Mouse (Mus musculus) neural tube, embryonic 11.5 days (tissue): Measurements from ENCODE around the gene Aoah. TPM values are rescaled to one million over a fixed set of nuclear protein-coding genes. Genes with fewer than 3 reads are reported as not detected.

ENCODE experiments used
- ATAC-seq: fragments of 200-750 bp; cut with Nextera tagmentation; 2 replicates; pipeline ENCODE4 v1.8.0; 2017; ENCODE audit warnings: moderate number of reproducible peaks, mild to moderate bottlenecking, moderate TSS enrichment, moderate library complexity; ENCODE audit not compliant: insufficient read depth, low FRiP score, low TSS enrichment
- DNase-seq: peaks from one replicate; pipeline ENCODE4 v3.0.0-alpha.2; 2015; ENCODE audit warnings: low spot score
- H3K27ac ChIP-seq: fragments of 300-500 bp; sonication (generic); 2 replicates; pipeline ENCODE4 v1.5.1; 2014; ENCODE audit warnings: low read depth, mild to moderate bottlenecking, low read length
- H3K27me3 ChIP-seq: fragments of 300-500 bp; sonication (generic); 2 replicates; pipeline ENCODE4 v1.6.1; 2014; ENCODE audit warnings: mild to moderate bottlenecking, low read length, mixed read lengths; ENCODE audit not compliant: control insufficient read depth, insufficient read depth
- H3K36me3 ChIP-seq: fragments of 300-500 bp; sonication (generic); 2 replicates; pipeline ENCODE4 v1.6.1; 2014; ENCODE audit warnings: mild to moderate bottlenecking, low read length, moderate library complexity, mixed read lengths; ENCODE audit not compliant: control insufficient read depth, insufficient read depth
- H3K4me1 ChIP-seq: fragments of 300-500 bp; sonication (generic); 2 replicates; pipeline ENCODE4 v1.6.1; 2014; ENCODE audit warnings: low read length, mixed read lengths; ENCODE audit not compliant: control insufficient read depth, insufficient read depth
- H3K4me2 ChIP-seq: fragments of 300-500 bp; sonication (generic); 2 replicates; pipeline ENCODE4 v1.6.1; 2014; ENCODE audit warnings: low read depth, mild to moderate bottlenecking, moderate library complexity
- H3K4me3 ChIP-seq: fragments of 300-500 bp; sonication (generic); 2 replicates; pipeline ENCODE4 v1.5.1; 2014; ENCODE audit warnings: low read depth, low read length
- H3K9ac ChIP-seq: fragments of 300-500 bp; sonication (generic); 2 replicates; pipeline ENCODE4 v1.6.1; 2014; ENCODE audit warnings: mild to moderate bottlenecking, low read length
- H3K9me3 ChIP-seq: fragments of 300-500 bp; sonication (generic); 2 replicates; pipeline ENCODE4 v1.6.1; 2016; ENCODE audit warnings: low read length; ENCODE audit not compliant: control insufficient read depth
- WGBS: fragments of 180-500 bp; shearing (Covaris S2); extraction: QIAGEN DNeasy Blood & Tissue Kit; methylation state at CpG from one replicate; pipeline ENCODE4 v1.1.7; 2014; 5-methylcytosine and 5-hydroxymethylcytosine counted together
- polyA plus RNA-seq: library from polyadenylated mRNA; unstranded; fragments of >200 nt; fragmentation: Nextera tagmentation; extraction: Ambion mirVana; gene quantifications from 2 replicates; pipeline ENCODE4 v1.2.1, GENCODE M21; 2014

The Aoah gene
- polyA plus RNA-seq, 1 experiment from 2014 or later = 0.12 TPM

DNA sequence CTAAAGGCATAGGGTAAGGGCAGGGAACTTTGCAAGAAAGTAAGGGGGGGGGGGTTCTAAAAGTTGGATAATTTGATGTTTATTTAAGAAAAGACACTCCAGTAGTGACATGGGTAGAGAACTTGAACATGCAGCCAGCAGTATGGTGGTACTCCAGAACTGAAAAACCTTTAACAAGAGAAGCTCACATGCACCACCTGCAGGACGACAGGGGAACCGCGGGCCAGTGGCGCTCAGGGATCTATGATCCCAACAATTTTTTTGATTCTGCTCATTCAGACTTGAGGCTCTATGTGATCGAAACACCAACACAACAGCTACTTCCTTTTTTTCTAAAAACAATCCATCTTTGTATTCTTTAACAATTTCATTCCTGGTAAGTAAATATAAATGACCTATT, 143.5 kb downstream of the Aoah start:
- H3K9ac ChIP-seq = no peak overlapping the region
- no peaks in the 10 kb centered on the region for H3K36me3 ChIP-seq
- H3K4me3 ChIP-seq = no peak overlapping the region
- H3K9me3 ChIP-seq = no peaks in the 10 kb centered on the region
- H3K27me3 ChIP-seq = no peaks in the 10 kb centered on the region
- no peaks in the 10 kb centered on the region for H3K4me1 ChIP-seq
- no peak overlapping the region for H3K4me2 ChIP-seq
- H3K27ac ChIP-seq = no peak overlapping the region
- 34% methylated on average over 5 of the region's 5 CpGs for WGBS
- DNase-seq = peak; percentile 65
- peak; percentile 20; the same call in 1 of the 2 replicates for ATAC-seq

DNA sequence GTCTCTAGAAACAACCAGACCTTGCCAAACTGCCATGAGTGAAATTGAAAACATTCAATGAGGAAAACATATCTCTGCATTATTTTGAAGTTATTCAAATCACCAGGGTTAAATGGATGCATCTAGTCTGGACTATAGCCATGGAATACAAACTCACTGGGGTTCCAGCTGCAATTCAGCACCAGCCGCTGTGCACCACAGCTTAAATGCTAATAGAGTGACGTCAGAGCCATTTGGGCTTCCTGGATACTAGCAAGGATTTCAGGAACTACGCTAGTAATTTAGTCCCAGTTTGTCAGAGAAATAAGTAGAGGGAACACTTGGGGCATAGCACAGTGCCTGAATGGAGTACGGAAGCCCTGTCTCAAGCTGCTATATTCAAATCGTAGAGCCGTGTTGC, 145.2 kb downstream of the Aoah start:
- no peaks in the 10 kb centered on the region for H3K27me3 ChIP-seq
- H3K4me2 ChIP-seq = no peak overlapping the region
- H3K9me3 ChIP-seq = no peaks in the 10 kb centered on the region
- H3K4me3 ChIP-seq = no peak overlapping the region
- ATAC-seq (no peak), DNase-seq (no peak)
- no peaks in the 10 kb centered on the region for H3K36me3 ChIP-seq
- WGBS = 75% methylated on average over 6 of the region's 6 CpGs
- no peak overlapping the region for H3K9ac ChIP-seq
- H3K4me1 ChIP-seq = no peaks in the 10 kb centered on the region
- no peak overlapping the region for H3K27ac ChIP-seq

- no peaks in the 10 kb centered on the region for H3K4me1 ChIP-seq
- H3K36me3 ChIP-seq = no peaks in the 10 kb centered on the region
- no peaks in the 10 kb centered on the region for H3K27me3 ChIP-seq
- no peak overlapping the region for H3K4me3 ChIP-seq
- peak; percentile 30 for DNase-seq
- WGBS = 53% methylated on average over 6 of the region's 6 CpGs
- H3K4me2 ChIP-seq = no peak overlapping the region
- H3K27ac ChIP-seq = no peak overlapping the region
- H3K9ac ChIP-seq = no peak overlapping the region
- no peak for ATAC-seq
- H3K9me3 ChIP-seq = no peaks in the 10 kb centered on the region
Measured at GRCm38 (mm10) chr13:20940389-20940788, 146.5 kb downstream of the Aoah start.

DNA sequence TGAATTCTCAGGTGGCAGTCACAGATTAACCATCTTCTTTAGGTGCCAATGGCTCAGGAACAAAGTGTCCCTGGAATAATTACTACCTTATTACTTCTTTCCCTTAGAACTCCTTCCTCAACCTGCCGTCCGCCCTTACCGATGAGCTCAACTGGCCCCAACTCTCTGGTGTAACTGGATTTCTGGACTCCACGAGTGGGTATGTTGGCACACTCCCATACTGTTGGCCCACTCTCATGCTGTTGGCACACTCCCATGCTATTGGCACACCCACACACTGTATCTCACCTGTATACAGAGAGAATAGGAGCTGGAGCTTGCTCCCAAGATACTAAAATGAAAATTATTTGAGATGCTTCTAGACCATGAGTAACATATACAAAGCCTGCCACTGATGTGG, 147.8 kb downstream of the Aoah start:
- Histone ChIP-seq H3K27ac (no peak overlapping the region), H3K9ac (no peak overlapping the region), H3K4me1 (no peaks in the 10 kb centered on the region), H3K27me3 (no peaks in the 10 kb centered on the region), H3K36me3 (no peaks in the 10 kb centered on the region), H3K4me3 (no peak overlapping the region), H3K9me3 (no peaks in the 10 kb centered on the region), H3K4me2 (no peak overlapping the region)
- WGBS = 95% methylated on average over 4 of the region's 4 CpGs
- DNase-seq (no peak), ATAC-seq (no peak)

- ATAC-seq = no peak
- no peaks in the 10 kb centered on the region for H3K4me1 ChIP-seq
- no peaks in the 10 kb centered on the region for H3K27me3 ChIP-seq
- no peak overlapping the region for H3K27ac ChIP-seq
- no peak overlapping the region for H3K9ac ChIP-seq
- no peaks in the 10 kb centered on the region for H3K36me3 ChIP-seq
- H3K4me2 ChIP-seq = no peak overlapping the region
- WGBS = 83% methylated on average over 3 of the region's 3 CpGs
- no peak for DNase-seq
- H3K9me3 ChIP-seq = no peaks in the 10 kb centered on the region
- H3K4me3 ChIP-seq = no peak overlapping the region
Measured at GRCm38 (mm10) chr13:20963086-20963485, 169.2 kb downstream of the Aoah start.

DNA sequence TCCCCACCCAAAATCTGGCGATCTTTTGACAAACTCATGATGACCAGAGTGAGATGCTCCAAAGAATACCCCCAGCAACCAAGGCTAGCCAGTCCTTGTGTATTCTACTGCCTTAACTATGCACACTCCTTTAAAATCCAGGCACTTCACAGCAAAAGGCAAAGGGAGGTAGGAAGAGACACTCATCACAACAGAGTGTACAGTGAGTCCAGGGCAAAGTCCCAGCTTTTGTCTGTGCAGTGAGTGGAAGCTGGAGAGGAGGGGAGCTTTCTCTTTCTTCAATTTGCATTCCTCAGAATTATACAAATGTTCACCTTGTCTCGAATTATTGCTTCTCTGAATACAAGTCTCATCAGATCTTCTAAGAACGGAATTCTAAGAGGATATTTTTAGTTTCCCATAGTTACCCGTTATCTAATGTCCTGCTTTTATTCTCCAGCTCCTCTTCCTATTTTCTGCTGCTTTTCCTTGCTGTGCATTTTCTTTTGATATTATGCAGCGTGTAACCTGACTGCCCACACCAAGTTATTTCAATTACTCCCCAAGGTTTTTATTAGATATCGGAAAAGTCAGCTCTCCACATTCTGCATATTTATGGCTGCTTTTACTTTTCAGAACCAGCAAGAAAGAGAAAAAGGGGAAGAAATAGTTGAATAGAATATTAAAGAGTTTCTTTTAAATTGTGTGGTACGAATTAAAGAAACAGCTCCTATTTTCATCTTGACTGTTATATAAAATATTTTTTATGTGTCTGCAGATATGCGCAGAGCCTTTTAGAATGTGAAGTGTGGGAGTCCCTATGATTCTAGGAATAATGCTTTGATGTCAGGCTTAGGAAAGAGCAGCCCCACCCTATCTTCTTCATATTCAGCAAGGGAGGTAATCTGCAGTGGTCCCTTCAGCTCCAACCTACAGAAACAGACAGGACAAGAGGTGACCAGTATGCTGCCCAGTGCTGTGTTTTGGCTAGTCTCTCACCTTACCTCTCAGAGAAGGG, 187.6 kb downstream of the Aoah start:
- Histone ChIP-seq H3K36me3 (no peaks in the 10 kb centered on the region), H3K27me3 (no peaks in the 10 kb centered on the region), H3K4me1 (no peaks in the 10 kb centered on the region), H3K4me2 (no peak overlapping the region), H3K27ac (no peak overlapping the region), H3K9ac (no peak overlapping the region), H3K4me3 (no peak overlapping the region), H3K9me3 (no peaks in the 10 kb centered on the region)
- WGBS = 89% methylated on average over 8 of the region's 8 CpGs
- DNase-seq (no peak), ATAC-seq (no peak)

GRCm38 (mm10) chr13:20985510-20985909, 191.6 kb downstream of the Aoah start:
- no peak overlapping the region for H3K4me2 ChIP-seq
- no peak overlapping the region for H3K4me3 ChIP-seq
- H3K9ac ChIP-seq = no peak overlapping the region
- H3K27ac ChIP-seq = no peak overlapping the region
- no peaks in the 10 kb centered on the region for H3K36me3 ChIP-seq
- no peaks in the 10 kb centered on the region for H3K27me3 ChIP-seq
- no peaks in the 10 kb centered on the region for H3K9me3 ChIP-seq
- ATAC-seq (no peak), DNase-seq (no peak)
- H3K4me1 ChIP-seq = no peaks in the 10 kb centered on the region

DNA sequence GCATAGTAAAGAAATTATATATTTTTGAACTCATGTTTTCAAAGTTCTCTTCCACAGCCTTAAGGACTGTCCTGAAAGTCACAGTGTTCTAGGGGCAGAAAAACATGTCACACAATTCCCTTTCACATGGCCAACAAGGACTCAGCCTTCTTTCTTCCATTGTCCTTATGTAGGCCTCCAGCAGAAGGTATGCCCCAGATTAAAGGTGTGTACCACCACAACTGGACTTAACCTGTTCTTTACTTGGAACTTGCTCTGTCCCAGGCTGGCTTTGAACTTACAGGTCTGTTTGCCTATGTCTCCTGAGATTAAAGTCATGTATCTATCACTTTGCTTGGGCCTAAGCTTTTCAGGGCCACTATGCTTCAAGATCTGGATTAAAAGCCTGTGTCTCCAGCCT, 192.0 kb downstream of the Aoah start:
- Histone ChIP-seq H3K27ac (no peak overlapping the region), H3K9me3 (no peaks in the 10 kb centered on the region), H3K4me1 (no peaks in the 10 kb centered on the region), H3K4me2 (no peak overlapping the region), H3K4me3 (no peak overlapping the region), H3K27me3 (no peaks in the 10 kb centered on the region), H3K36me3 (no peaks in the 10 kb centered on the region), H3K9ac (no peak overlapping the region)
- no peak for DNase-seq
- ATAC-seq = no peak

DNA sequence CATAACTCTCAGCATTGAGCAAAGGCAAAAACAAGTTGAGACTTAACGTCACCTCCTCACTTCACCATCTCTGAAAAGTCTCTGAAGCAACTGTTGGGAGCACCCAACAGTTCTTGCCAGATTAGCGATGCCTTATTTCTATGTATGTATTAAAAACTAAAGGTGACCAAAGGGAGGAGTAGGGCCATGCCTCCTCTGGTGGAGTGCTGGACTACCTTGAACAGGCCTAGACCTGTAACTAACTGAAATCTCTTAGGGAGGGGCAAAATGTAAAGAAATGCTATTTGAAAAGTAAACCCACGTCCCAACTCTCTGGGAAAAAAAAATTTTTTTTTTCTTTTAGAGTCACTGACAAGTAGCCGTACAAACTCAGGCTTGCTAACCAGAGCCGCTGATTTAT, 211.3 kb downstream of the Aoah start:
- WGBS = 86% methylated on average over 5 of the region's 5 CpGs

More for the DNA sequence above, 211.3 kb downstream of the Aoah start:
- ATAC-seq = no peak
- H3K27me3 ChIP-seq = no peaks in the 10 kb centered on the region
- no peak overlapping the region for H3K4me3 ChIP-seq
- no peak overlapping the region for H3K27ac ChIP-seq
- no peak overlapping the region for H3K9ac ChIP-seq
- no peaks in the 10 kb centered on the region for H3K36me3 ChIP-seq
- DNase-seq = no peak
- no peak overlapping the region for H3K4me2 ChIP-seq
- no peaks in the 10 kb centered on the region for H3K4me1 ChIP-seq
- H3K9me3 ChIP-seq = no peaks in the 10 kb centered on the region
